Mouse (Mus musculus) MEL-GATA-1-ER (cell line): ENCODE data around the gene Klhl35.

Experiments used
- DNase-seq: peaks from one replicate; pipeline ENCODE4 v3.0.0-alpha.2; 2012; ENCODE audit warnings: low read depth; ENCODE audit errors: extremely low read depth

The Klhl35 gene

GRCm38 (mm10) chr7:99450703-99451102 lies 15.1 kb upstream of the Klhl35 start:
- DNase-seq: peak; percentile 54

GRCm38 (mm10) chr7:99452859-99453258 lies 12.9 kb upstream of the Klhl35 start:
- no peak for DNase-seq

- no peak for DNase-seq
Measured at GRCm38 (mm10) chr7:99454044-99454443, 11.8 kb upstream of the Klhl35 start.

GRCm38 (mm10) chr7:99458849-99459248 lies 7.0 kb upstream of the Klhl35 start:
- no peak for DNase-seq

- DNase-seq: no peak
Measured at GRCm38 (mm10) chr7:99459888-99460652, 5.7 kb upstream of the Klhl35 start.

- DNase-seq: no peak
Measured at GRCm38 (mm10) chr7:99463120-99463519, 2.7 kb upstream of the Klhl35 start.

- no peak for DNase-seq
Measured at GRCm38 (mm10) chr7:99467916-99468282, 2.1 kb downstream of the Klhl35 start.

GRCm38 (mm10) chr7:99468283-99469132 lies 2.7 kb downstream of the Klhl35 start:
- DNase-seq: no peak

GRCm38 (mm10) chr7:99469680-99470405 lies 4.0 kb downstream of the Klhl35 start:
- no peak for DNase-seq

- DNase-seq: no peak
Measured at GRCm38 (mm10) chr7:99471578-99471977, 5.8 kb downstream of the Klhl35 start.

- no peak for DNase-seq
Measured at GRCm38 (mm10) chr7:99473638-99474407, 8.0 kb downstream of the Klhl35 start.

- DNase-seq: no peak
Measured at GRCm38 (mm10) chr7:99474836-99475561, 9.2 kb downstream of the Klhl35 start.

- no peak for DNase-seq
Measured at GRCm38 (mm10) chr7:99475562-99475911, 9.7 kb downstream of the Klhl35 start.

- DNase-seq: no peak
Measured at GRCm38 (mm10) chr7:99476558-99477114, 10.8 kb downstream of the Klhl35 start.

GRCm38 (mm10) chr7:99477235-99477634 lies 11.4 kb downstream of the Klhl35 start:
- DNase-seq: no peak

- DNase-seq: no peak
Measured at GRCm38 (mm10) chr7:99482637-99483036, 16.8 kb downstream of the Klhl35 start.

GRCm38 (mm10) chr7:99483271-99483923 lies 17.6 kb downstream of the Klhl35 start, which contains the start of gene Rps3:
Gene Rps3 (minus strand): TSS chr7:99483738.
- DNase-seq: peak; percentile 91

GRCm38 (mm10) chr7:99483924-99484319 lies 18.1 kb downstream of the Klhl35 start:
- no peak for DNase-seq

GRCm38 (mm10) chr7:99484679-99485078 lies 18.9 kb downstream of the Klhl35 start:
- DNase-seq: no peak

GRCm38 (mm10) chr7:99489708-99490107 lies 23.9 kb downstream of the Klhl35 start:
- no peak for DNase-seq
